In the genomic region with DNA sequence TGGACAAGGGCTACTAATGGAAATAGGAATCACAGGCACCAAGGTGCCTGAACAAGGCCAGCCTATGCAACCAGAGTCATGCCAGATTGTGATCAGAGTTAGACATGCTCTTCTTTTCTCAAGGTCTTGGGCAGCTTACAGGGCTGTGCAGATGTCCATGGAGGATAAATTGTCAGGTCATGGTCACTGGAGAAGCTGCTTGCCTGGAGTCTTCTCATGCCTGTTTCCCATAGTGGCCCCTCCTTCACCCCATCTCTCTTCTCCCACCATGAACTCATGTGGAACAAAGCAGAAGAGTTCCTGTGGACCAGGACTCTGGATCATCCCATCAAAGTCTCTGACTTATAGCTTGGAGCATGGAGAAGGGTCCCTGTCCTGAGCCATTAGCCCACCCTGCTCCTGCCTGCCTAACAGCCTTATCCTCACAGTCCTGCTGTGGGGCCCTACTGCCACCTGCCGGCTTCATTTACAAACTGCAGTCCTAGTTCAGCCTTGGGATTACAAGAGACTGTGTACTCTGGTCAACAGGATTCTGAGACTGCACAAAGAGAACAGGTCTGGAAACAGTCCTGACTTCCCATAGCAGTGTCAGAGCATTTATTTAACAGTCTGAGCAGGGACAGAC, we compare ENCODE assay signal across 9 mouse cellular contexts. TPM values are rescaled to one million over a fixed set of nuclear protein-coding genes. Genes with fewer than 3 reads are reported as not detected.
DNase-seq lines count a peak whose midpoint lies in the region; ATAC-seq lines count a peak whose summit lies in the region.
"Had no signal": no experiment of that assay in that cellular context is flagged by ENCODE, and none has a peak within 500 bp of the region (broad histone marks: within the 10 kb centered on the region; RNA-seq: fewer than 3 reads in every experiment).

No protein-coding gene starts in this region.

- H3K4me2 ChIP-seq in hindbrain, embryonic 15.5 days: no peak overlapping the region
- H3K4me2 ChIP-seq: liver, embryonic 15.5 days had no signal

- DNase-seq in ZHBTc4 (ENCODE audit: low read depth, low spot score): peak; percentile 75
- peak; percentile 74 for DNase-seq in cerebellum, adult 8-10 months
- peak; percentile 67 for DNase-seq in forelimb bud, embryonic 11.5 days (ENCODE audit: low read depth, low spot score)
- DNase-seq in layer of hippocampus, postnatal 14 days (ENCODE audit: low spot score in 2 of 2): peak; percentile 80 to 89
- peak; percentile 64 for DNase-seq in lung, postnatal 25 days (ENCODE audit: low spot score)
- DNase-seq in right cerebral cortex, adult 2 months (ENCODE audit: low spot score in 2 of 2): peak; percentile 82 to 89
- DNase-seq in Muller cell, postnatal 12 days (ENCODE audit: inconsistent ontology term): no peak

- WGBS in hindbrain, embryonic 15.5 days: 0% methylated on average over 1 of the region's 1 CpGs

- H3K9ac ChIP-seq in hindbrain, embryonic 15.5 days: no peak overlapping the region
- H3K9ac ChIP-seq: liver, embryonic 15.5 days had no signal

- H3K9me3 ChIP-seq in hindbrain, embryonic 15.5 days: no peaks in the 10 kb centered on the region
- H3K9me3 ChIP-seq: liver, embryonic 15.5 days had no signal

- no peak overlapping the region for H3K4me3 ChIP-seq in hindbrain, embryonic 15.5 days
- H3K4me3 ChIP-seq: liver, embryonic 15.5 days had no signal

- 0 out of 2 replicates have a peak, but pooled peaks cover 3% of the 10 kb centered on the region for H3K4me1 ChIP-seq in hindbrain, embryonic 15.5 days (replicated peaks)
- H3K4me1 ChIP-seq: liver, embryonic 15.5 days had no signal

- peak; percentile 83 for ATAC-seq in hindbrain, embryonic 15.5 days (ENCODE audit: low FRiP score, low read depth)

- H3K27me3 ChIP-seq in hindbrain, embryonic 15.5 days: no peaks in the 10 kb centered on the region
- H3K27me3 ChIP-seq: liver, embryonic 15.5 days had no signal

- no peak overlapping the region for H3K27ac ChIP-seq in hindbrain, embryonic 15.5 days (replicated peaks)
- H3K27ac ChIP-seq: liver, embryonic 15.5 days had no signal

- H3K36me3 ChIP-seq in hindbrain, embryonic 15.5 days: no peaks in the 10 kb centered on the region
- H3K36me3 ChIP-seq: liver, embryonic 15.5 days had no signal

RNA-seq across cellular contexts. Expression of a gene that starts 47.8 kb away (rescaled TPM):
- polyA plus RNA-seq in hindbrain, embryonic 15.5 days (2015; fragmentation: Nextera tagmentation; extraction: Ambion mirVana): not detected in 2 replicates
- not detected for total RNA-seq in layer of hippocampus, postnatal 14 days (2021)
- polyA plus RNA-seq: liver, embryonic 15.5 days had no signal

RNA-seq across cellular contexts. Expression of a gene that starts 59.5 kb away (rescaled TPM):
- polyA plus RNA-seq in hindbrain, embryonic 15.5 days (2015; fragmentation: Nextera tagmentation; extraction: Ambion mirVana): 0.09 TPM in 1 of 2 replicates, not detected in the other
- total RNA-seq in layer of hippocampus, postnatal 14 days (2021): under 1 TPM in 1 of 2 experiments, not detected in 1; 0.14 TPM
